11 mouse cellular contexts compared by ENCODE assay signal in genomic region chr6:89046476-89046875, GRCm38 (mm10).
A peak's percentile ranks its signal among the peaks of the same experiment; 100 is the strongest.
DNase-seq lines count a peak whose midpoint lies in the region; ATAC-seq and TF ChIP-seq lines count a peak whose summit lies in the region.
"Had no signal": no experiment of that assay in that cellular context is flagged by ENCODE, and none has a peak within 500 bp of the region (broad histone marks: within the 10 kb centered on the region; RNA-seq: fewer than 3 reads in every experiment).

No protein-coding gene starts in this region.

- H3K4me1 ChIP-seq in liver, adult 2 months (ENCODE audit: control insufficient read depth, insufficient read depth, low read length), result no peaks in the 10 kb centered on the region
- no peaks in the 10 kb centered on the region for H3K4me1 ChIP-seq in liver, embryonic 12.5 days
- H3K4me1 ChIP-seq in MEL (ENCODE audit: control insufficient read depth in 1 of 2, insufficient read depth in 2 of 2, low read length in 2 of 2), result no peaks in the 10 kb centered on the region
- H3K4me1 ChIP-seq in forebrain, embryonic 15.5 days, result no peaks in the 10 kb centered on the region
- H3K4me1 ChIP-seq: heart, embryonic 15.5 days had no signal

- no peak for TF ChIP-seq POLR2A in liver, adult 2 months (IDR thresholded peaks at IDR 0.05; ENCODE audit: extremely low read depth, insufficient read depth, low read length)
- TF ChIP-seq POLR2A in MEL (IDR thresholded peaks at IDR 0.05; ENCODE audit: control insufficient read depth in 1 of 2, insufficient read depth in 1 of 2, low read depth in 1 of 2, low read length in 2 of 2, poor library complexity in 1 of 2), result no peak

- H3K27ac ChIP-seq in liver, adult 2 months (replicated peaks; ENCODE audit: insufficient read depth, low read depth, low read length), result no peak overlapping the region
- H3K27ac ChIP-seq in liver, embryonic 12.5 days, result no peak overlapping the region
- H3K27ac ChIP-seq in MEL (ENCODE audit: control insufficient read depth, low read depth, low read length), result no peak overlapping the region
- H3K27ac ChIP-seq in forebrain, embryonic 15.5 days (replicated peaks), result no peak overlapping the region
- H3K27ac ChIP-seq: heart, embryonic 15.5 days; limb, embryonic 13.5 days had no signal

- peak; percentile 11 for DNase-seq in heart, postnatal 4 days
- no peak for DNase-seq in heart, postnatal 36 days
- DNase-seq in liver, adult 2 months (ENCODE audit: extremely low read depth, low read depth, low spot score), result peak; percentile 6
- DNase-seq in B cell, adult 2 months, result peak; percentile 54 to 59
- DNase-seq in MEL (ENCODE audit: low read depth, low spot score), result peak; percentile 20
- no peak for DNase-seq in frontal cortex, postnatal 25 days (ENCODE audit: low spot score in 2 of 2)

- no peaks in the 10 kb centered on the region for H3K27me3 ChIP-seq in liver, adult 2 months (ENCODE audit: control insufficient read depth, insufficient read depth, low read length)
- peaks cover 25% of the 10 kb centered on the region; the same call in 1 of the 2 replicates for H3K27me3 ChIP-seq in liver, embryonic 12.5 days (replicated peaks)
- H3K27me3 ChIP-seq in MEL (ENCODE audit: control insufficient read depth in 1 of 2, insufficient read depth in 2 of 2, low read length in 2 of 2), result peaks cover 0 to 4% of the 10 kb centered on the region in 2 experiments; a peak in 3 of 4 replicates
- no peaks in the 10 kb centered on the region for H3K27me3 ChIP-seq in forebrain, embryonic 15.5 days
- H3K27me3 ChIP-seq: limb, embryonic 13.5 days; Patski had no signal

- TF ChIP-seq CTCF in liver, adult 2 months (IDR thresholded peaks at IDR 0.05; ENCODE audit: low read depth, low read length), result peak; percentile 17; the same call in 1 of the 2 replicates
- TF ChIP-seq CTCF in MEL (IDR thresholded peaks at IDR 0.05 in 2 of 3, conservative IDR thresholded peaks at IDR 0.05 in 1 of 3; ENCODE audit: control insufficient read depth in 1 of 3, insufficient read depth in 1 of 3, low read depth in 2 of 3, low read length in 3 of 3, poor library complexity in 1 of 3, severe bottlenecking in 1 of 3), result peak; percentile 7 to 34 (median 29); a peak in 5 of 6 replicates

- no peak; the same call in none of the 2 replicates for TF ChIP-seq RAD21 in MEL (IDR thresholded peaks at IDR 0.05; ENCODE audit: low read depth, low read length)

- H3K36me3 ChIP-seq in liver, adult 2 months (ENCODE audit: control insufficient read depth, insufficient read depth, low read length), result no peaks in the 10 kb centered on the region
- no peaks in the 10 kb centered on the region for H3K36me3 ChIP-seq in liver, embryonic 12.5 days
- H3K36me3 ChIP-seq in MEL (ENCODE audit: control insufficient read depth in 1 of 2, insufficient read depth in 2 of 2, low read length in 2 of 2), result no peaks in the 10 kb centered on the region
- no peaks in the 10 kb centered on the region for H3K36me3 ChIP-seq in forebrain, embryonic 15.5 days
- H3K36me3 ChIP-seq: heart, embryonic 15.5 days; limb, embryonic 13.5 days had no signal

- no peak overlapping the region for H3K9ac ChIP-seq in liver, adult 2 months (ENCODE audit: low read depth, low read length)
- no peak overlapping the region for H3K9ac ChIP-seq in liver, embryonic 12.5 days
- no peak overlapping the region for H3K9ac ChIP-seq in MEL (ENCODE audit: control insufficient read depth, low read depth, low read length, poor library complexity, severe bottlenecking)
- no peak overlapping the region for H3K9ac ChIP-seq in forebrain, embryonic 15.5 days (replicated peaks)
- H3K9ac ChIP-seq: heart, embryonic 15.5 days; limb, embryonic 13.5 days had no signal

- no peak overlapping the region for H3K4me3 ChIP-seq in liver, adult 2 months (ENCODE audit: insufficient read depth, low read depth, low read length)
- no peak overlapping the region for H3K4me3 ChIP-seq in liver, embryonic 12.5 days
- no peak overlapping the region for H3K4me3 ChIP-seq in MEL (ENCODE audit: control insufficient read depth in 1 of 2, insufficient read depth in 1 of 2, low read depth in 2 of 2, low read length in 2 of 2)
- no peak overlapping the region for H3K4me3 ChIP-seq in forebrain, embryonic 15.5 days
- H3K4me3 ChIP-seq: heart, embryonic 15.5 days; limb, embryonic 13.5 days had no signal

- no peaks in the 10 kb centered on the region for H3K9me3 ChIP-seq in liver, embryonic 12.5 days (replicated peaks)
- H3K9me3 ChIP-seq in MEL (replicated peaks; ENCODE audit: insufficient read depth, low read length), result no peaks in the 10 kb centered on the region
- no peaks in the 10 kb centered on the region for H3K9me3 ChIP-seq in forebrain, embryonic 15.5 days
- H3K9me3 ChIP-seq: heart, embryonic 15.5 days; limb, embryonic 13.5 days had no signal

- no peak for TF ChIP-seq EP300 in MEL (IDR thresholded peaks at IDR 0.05; ENCODE audit: low read depth in 1 of 2, low read length in 2 of 2)

- intact Hi-C loops in heart, postnatal 36 days (cut with DNase I), result no loop called here

- ATAC-seq in liver, embryonic 12.5 days, result no peak
- no peak for ATAC-seq in forebrain, embryonic 15.5 days (replicated peaks)
- ATAC-seq: Patski had no signal

- WGBS in liver, adult 2 months, result 77% methylated on average over 2 of the region's 2 CpGs
- WGBS in liver, embryonic 12.5 days (ENCODE audit: insufficient replicate concordance), result 57% methylated on average over 2 of the region's 2 CpGs
- WGBS in forebrain, embryonic 15.5 days, result 82% methylated on average over 2 of the region's 2 CpGs

- H3K79me2 ChIP-seq in liver, adult 2 months (ENCODE audit: control insufficient read depth, insufficient read depth, low read length), result no peaks in the 10 kb centered on the region
- H3K79me2 ChIP-seq in MEL (ENCODE audit: control insufficient read depth, insufficient read depth, low read length, poor library complexity), result no peaks in the 10 kb centered on the region

- no peak overlapping the region for H3K4me2 ChIP-seq in liver, embryonic 12.5 days
- no peak overlapping the region for H3K4me2 ChIP-seq in forebrain, embryonic 15.5 days (replicated peaks)
- H3K4me2 ChIP-seq: heart, embryonic 15.5 days; limb, embryonic 13.5 days had no signal

TF ChIP-seq in MEL, 35 proteins besides CTCF, POLR2A, EP300 and RAD21:
- TF ChIP-seq HCFC1 (IDR thresholded peaks at IDR 0.05; ENCODE audit: low read depth, low read length) (no peak), SMC3 (IDR thresholded peaks at IDR 0.05; ENCODE audit: low read depth, low read length) (peak; percentile 41), MEF2A (IDR thresholded peaks at IDR 0.05; ENCODE audit: extremely low read depth, insufficient replicate concordance, low read depth, low read length, poor library complexity, severe bottlenecking) (no peak), POLR2AphosphoS2 (IDR thresholded peaks at IDR 0.05; ENCODE audit: low read length) (no peak), UBTF (IDR thresholded peaks at IDR 0.05; ENCODE audit: borderline replicate concordance, insufficient read depth, low read depth, low read length) (no peak)

Comparison
In these comparisons a context has a peak if more than half of its experiments do, and no peak if none do; other contexts are left out.
1. DNase-seq: peak in heart, postnatal 4 days (single experiment), liver, adult 2 months (single experiment), B cell, adult 2 months (2 of 2) and MEL (single experiment); none in heart, postnatal 36 days (0 of 2) and frontal cortex, postnatal 25 days (0 of 2).